Mouse (Mus musculus) ES-E14 (cell line): Measurements from ENCODE around the gene Canx.

Experiments
- CHD2 ChIP-seq: IDR thresholded peaks from 2 replicates; pipeline ENCODE4 v1.6.1; 2014; ENCODE audit warnings: mild to moderate bottlenecking, low read depth, low read length, inconsistent platforms
- HCFC1 ChIP-seq: IDR thresholded peaks from 2 replicates; pipeline ENCODE4 v1.6.1; 2012; ENCODE audit warnings: low read length, inconsistent platforms, borderline replicate concordance; ENCODE audit not compliant: insufficient read depth
- MAFK ChIP-seq: IDR thresholded peaks from 2 replicates; pipeline ENCODE4 v1.6.1; 2014; ENCODE audit warnings: mild to moderate bottlenecking, low read depth, low read length, inconsistent platforms; ENCODE audit not compliant: insufficient read depth
- ZC3H11A ChIP-seq: IDR thresholded peaks from 2 replicates; pipeline ENCODE4 v1.6.1; 2012; ENCODE audit warnings: low read depth, mild to moderate bottlenecking, inconsistent platforms, low read length, borderline replicate concordance
- ZNF384 ChIP-seq: IDR thresholded peaks from 2 replicates; pipeline ENCODE4 v1.6.1; 2012; ENCODE audit warnings: low read depth, low read length, inconsistent platforms

- TF ChIP-seq CHD2 (no peak), ZNF384 (no peak), ZC3H11A (no peak), HCFC1 (no peak), MAFK (no peak)
Measured at GRCm38 (mm10) chr11:50323843-50324242, 1.6 kb downstream of the Canx start.
